Mouse (Mus musculus): ENCODE results near the gene Nr1h4. TPM values are rescaled to one million over a fixed set of nuclear protein-coding genes. Genes with fewer than 3 reads are reported as not detected.
A peak's percentile ranks its signal among the peaks of the same experiment; 100 is the strongest.

The Nr1h4 gene
- polyA plus RNA-seq, 1 experiment from 2014 or later, result 0.09 TPM

- no peak for ATAC-seq (ENCODE audit: insufficient number of reproducible peaks, low FRiP score, low TSS enrichment, low read depth)
- Histone ChIP-seq H3K4me1 (no peaks in the 10 kb centered on the region), H3K36me3 (no peaks in the 10 kb centered on the region), H3K4me3 (no peak overlapping the region), H3K9ac (no peak overlapping the region), H3K27ac (no peak overlapping the region), H3K9me3 (no peaks in the 10 kb centered on the region), H3K27me3 (no peaks in the 10 kb centered on the region), H3K4me2 (no peak overlapping the region)
- 77% methylated on average over 11 of the region's 11 CpGs for WGBS
Measured at GRCm38 (mm10) chr10:89462890-89463289, 70.5 kb downstream of the Nr1h4 start.

GRCm38 (mm10) chr10:89461856-89462507, 71.4 kb downstream of the Nr1h4 start:
- no peaks in the 10 kb centered on the region for H3K4me1 ChIP-seq
- no peaks in the 10 kb centered on the region for H3K36me3 ChIP-seq
- WGBS, result 22% methylated on average over 14 of the region's 14 CpGs
- no peaks in the 10 kb centered on the region for H3K27me3 ChIP-seq
- no peak overlapping the region for H3K4me2 ChIP-seq
- H3K9ac ChIP-seq, result no peak overlapping the region
- 0 out of 2 replicates have a peak overlapping the region, but pooled peaks have one; percentile 9 for H3K4me3 ChIP-seq
- H3K9me3 ChIP-seq, result no peaks in the 10 kb centered on the region
- ATAC-seq (ENCODE audit: insufficient number of reproducible peaks, low FRiP score, low TSS enrichment, low read depth), result no peak
- no peak overlapping the region for H3K27ac ChIP-seq

- no peaks in the 10 kb centered on the region for H3K27me3 ChIP-seq
- no peak overlapping the region for H3K27ac ChIP-seq
- H3K4me3 ChIP-seq, result no peak overlapping the region
- no peaks in the 10 kb centered on the region for H3K4me1 ChIP-seq
- no peak overlapping the region for H3K4me2 ChIP-seq
- WGBS, result 91% methylated on average over 11 of the region's 11 CpGs
- no peaks in the 10 kb centered on the region for H3K36me3 ChIP-seq
- H3K9me3 ChIP-seq, result no peaks in the 10 kb centered on the region
- H3K9ac ChIP-seq, result no peak overlapping the region
- no peak for ATAC-seq (ENCODE audit: insufficient number of reproducible peaks, low FRiP score, low TSS enrichment, low read depth)
Measured at GRCm38 (mm10) chr10:89460972-89461371, 72.4 kb downstream of the Nr1h4 start.

- ATAC-seq (ENCODE audit: insufficient number of reproducible peaks, low FRiP score, low TSS enrichment, low read depth), result no peak
- no peak overlapping the region for H3K4me3 ChIP-seq
- H3K27ac ChIP-seq, result no peak overlapping the region
- no peaks in the 10 kb centered on the region for H3K4me1 ChIP-seq
- 72% methylated on average over 3 of the region's 3 CpGs for WGBS
- H3K9ac ChIP-seq, result no peak overlapping the region
- H3K36me3 ChIP-seq, result no peaks in the 10 kb centered on the region
- H3K27me3 ChIP-seq, result no peaks in the 10 kb centered on the region
- no peaks in the 10 kb centered on the region for H3K9me3 ChIP-seq
- no peak overlapping the region for H3K4me2 ChIP-seq
Measured at GRCm38 (mm10) chr10:89458770-89459169, 74.6 kb downstream of the Nr1h4 start.

GRCm38 (mm10) chr10:89453794-89454193, 79.6 kb downstream of the Nr1h4 start:
- Histone ChIP-seq H3K9me3 (no peaks in the 10 kb centered on the region), H3K4me3 (no peak overlapping the region), H3K27me3 (no peaks in the 10 kb centered on the region), H3K9ac (no peak overlapping the region), H3K27ac (no peak overlapping the region), H3K4me2 (no peak overlapping the region), H3K4me1 (peaks cover 6% of the 10 kb centered on the region), H3K36me3 (no peaks in the 10 kb centered on the region)
- no peak for ATAC-seq (ENCODE audit: insufficient number of reproducible peaks, low FRiP score, low TSS enrichment, low read depth)
- WGBS, result 76% methylated on average over 3 of the region's 3 CpGs

GRCm38 (mm10) chr10:89453068-89453641, 80.2 kb downstream of the Nr1h4 start:
- no peak overlapping the region for H3K9ac ChIP-seq
- no peak for ATAC-seq (ENCODE audit: insufficient number of reproducible peaks, low FRiP score, low TSS enrichment, low read depth)
- WGBS, result 87% methylated on average over 15 of the region's 15 CpGs
- H3K36me3 ChIP-seq, result no peaks in the 10 kb centered on the region
- no peak overlapping the region for H3K27ac ChIP-seq
- no peaks in the 10 kb centered on the region for H3K9me3 ChIP-seq
- H3K27me3 ChIP-seq, result no peaks in the 10 kb centered on the region
- no peak overlapping the region for H3K4me2 ChIP-seq
- no peak overlapping the region for H3K4me3 ChIP-seq
- H3K4me1 ChIP-seq, result peaks cover 6% of the 10 kb centered on the region

GRCm38 (mm10) chr10:89450411-89450810, 83.0 kb downstream of the Nr1h4 start:
- WGBS, result 36% methylated on average over 10 of the region's 10 CpGs
- no peak for ATAC-seq (ENCODE audit: insufficient number of reproducible peaks, low FRiP score, low TSS enrichment, low read depth)
- Histone ChIP-seq H3K4me3 (no peak overlapping the region), H3K9ac (no peak overlapping the region), H3K4me1 (peaks cover 6% of the 10 kb centered on the region), H3K9me3 (no peaks in the 10 kb centered on the region), H3K27me3 (no peaks in the 10 kb centered on the region), H3K27ac (no peak overlapping the region), H3K36me3 (no peaks in the 10 kb centered on the region), H3K4me2 (no peak overlapping the region)

- ATAC-seq (ENCODE audit: insufficient number of reproducible peaks, low FRiP score, low TSS enrichment, low read depth), result no peak
- Histone ChIP-seq H3K27ac (peak overlapping the region; percentile 76), H3K4me1 (peaks cover 13% of the 10 kb centered on the region; the same call in 1 of the 2 replicates), H3K4me2 (peak overlapping the region; percentile 96), H3K4me3 (peak overlapping the region; percentile 74), H3K36me3 (0 out of 2 replicates have a peak, but pooled peaks cover 4% of the 10 kb centered on the region), H3K9me3 (no peaks in the 10 kb centered on the region), H3K9ac (no peak overlapping the region), H3K27me3 (no peaks in the 10 kb centered on the region)
- WGBS, result 45% methylated on average over 3 of the region's 3 CpGs
Measured at GRCm38 (mm10) chr10:89444381-89444780, 89.0 kb downstream of the Nr1h4 start.

GRCm38 (mm10) chr10:89443623-89444151, 89.7 kb downstream of the Nr1h4 start, which contains the start of gene Gas2l3:
Gene Gas2l3 (minus strand): TSS chr10:89443967.
- peak within 1 kb of the TSS; percentile 76 for H3K27ac ChIP-seq

GRCm38 (mm10) chr10:89443115-89443622, 90.2 kb downstream of the Nr1h4 start:
- Histone ChIP-seq H3K9ac (peak overlapping the region; percentile 58), H3K4me3 (peak overlapping the region; percentile 74), H3K36me3 (0 out of 2 replicates have a peak, but pooled peaks cover 4% of the 10 kb centered on the region), H3K4me1 (peaks cover 13% of the 10 kb centered on the region; the same call in 1 of the 2 replicates), H3K27ac (0 out of 2 replicates have a peak overlapping the region, but pooled peaks have one; percentile 76), H3K27me3 (no peaks in the 10 kb centered on the region), H3K9me3 (no peaks in the 10 kb centered on the region), H3K4me2 (peak overlapping the region; percentile 96)
- no peak for ATAC-seq (ENCODE audit: insufficient number of reproducible peaks, low FRiP score, low TSS enrichment, low read depth)
- under 1% methylated on average over 17 of the region's 17 CpGs for WGBS

More at GRCm38 (mm10) chr10:89443623-89444151, 89.7 kb downstream of the Nr1h4 start, which contains the start of gene Gas2l3:
- 0 out of 2 replicates have a peak, but pooled peaks cover 4% of the 10 kb centered on the region for H3K36me3 ChIP-seq
- peak within 1 kb of the TSS; percentile 96 for H3K4me2 ChIP-seq
- H3K4me3 ChIP-seq, result peak within 1 kb of the TSS; percentile 74
- no peaks in the 10 kb centered on the region for H3K9me3 ChIP-seq
- H3K27me3 ChIP-seq, result no peaks in the 10 kb centered on the region
- 0% methylated on average over 39 of the region's 39 CpGs for WGBS
- peaks cover 13% of the 10 kb centered on the region; the same call in 1 of the 2 replicates for H3K4me1 ChIP-seq
- peak within 1 kb of the TSS; percentile 58 for H3K9ac ChIP-seq
- peak; percentile 84 for ATAC-seq (ENCODE audit: insufficient number of reproducible peaks, low FRiP score, low TSS enrichment, low read depth)

GRCm38 (mm10) chr10:89442640-89443039, 90.7 kb downstream of the Nr1h4 start:
- H3K4me1 ChIP-seq, result peaks cover 13% of the 10 kb centered on the region; the same call in 1 of the 2 replicates
- H3K4me3 ChIP-seq, result peak overlapping the region; percentile 74
- peak overlapping the region; percentile 96 for H3K4me2 ChIP-seq
- no peaks in the 10 kb centered on the region for H3K9me3 ChIP-seq
- H3K9ac ChIP-seq, result no peak overlapping the region; the same call in 1 of the 2 replicates
- H3K27me3 ChIP-seq, result no peaks in the 10 kb centered on the region
- no peak overlapping the region for H3K27ac ChIP-seq
- ATAC-seq (ENCODE audit: insufficient number of reproducible peaks, low FRiP score, low TSS enrichment, low read depth), result no peak
- 14% methylated on average over 4 of the region's 4 CpGs for WGBS
- 0 out of 2 replicates have a peak, but pooled peaks cover 4% of the 10 kb centered on the region for H3K36me3 ChIP-seq

- 0 out of 2 replicates have a peak, but pooled peaks cover 4% of the 10 kb centered on the region for H3K36me3 ChIP-seq
- no peak overlapping the region for H3K9ac ChIP-seq
- no peaks in the 10 kb centered on the region for H3K27me3 ChIP-seq
- 93% methylated on average over 3 of the region's 3 CpGs for WGBS
- H3K4me2 ChIP-seq, result no peak overlapping the region
- no peak overlapping the region for H3K4me3 ChIP-seq
- H3K9me3 ChIP-seq, result no peaks in the 10 kb centered on the region
- H3K4me1 ChIP-seq, result peaks cover 13% of the 10 kb centered on the region; the same call in 1 of the 2 replicates
- H3K27ac ChIP-seq, result no peak overlapping the region
- ATAC-seq (ENCODE audit: insufficient number of reproducible peaks, low FRiP score, low TSS enrichment, low read depth), result no peak
Measured at GRCm38 (mm10) chr10:89441961-89442360, 91.4 kb downstream of the Nr1h4 start.

All from limb, embryonic 15.5 days (tissue).